Mouse (Mus musculus): ENCODE measurements around the gene Gm10428. TPM values are rescaled to one million over a fixed set of nuclear protein-coding genes. Genes with fewer than 3 reads are reported as not detected.

Gene Gm10428
- total RNA-seq, 2 experiments from 2014 or later: not detected

GRCm38 (mm10) chr11:62760755-62761457 is 8.0 kb downstream of the Gm10428 start:
- no peak for ATAC-seq (replicated peaks; ENCODE audit: low FRiP score, poor library complexity, severe bottlenecking)

- no peak for ATAC-seq (replicated peaks; ENCODE audit: low FRiP score, poor library complexity, severe bottlenecking)
Measured at GRCm38 (mm10) chr11:62776510-62776909, 23.6 kb downstream of the Gm10428 start.

GRCm38 (mm10) chr11:62788935-62789616 is 36.2 kb downstream of the Gm10428 start, which contains the start of gene Zfp286:
Gene Zfp286 (minus strand): TSS chr11:62789462.
- no peak for ATAC-seq (replicated peaks; ENCODE audit: low FRiP score, poor library complexity, severe bottlenecking)

GRCm38 (mm10) chr11:62789617-62789936 is 36.7 kb downstream of the Gm10428 start:
- no peak for ATAC-seq (replicated peaks; ENCODE audit: low FRiP score, poor library complexity, severe bottlenecking)

Other genes starting within 250 kb of the Gm10428 start
- gene Cenpv, start 213.8 kb upstream of the Gm10428 start, total RNA-seq (2015; ENCODE audit: low replicate concordance): 12.6 and 55.9 TPM in 2 replicates
- 18.4 and 28.8 TPM in 2 replicates for gene Cenpv, start 213.8 kb upstream of the Gm10428 start, total RNA-seq (2017; ENCODE audit: low replicate concordance)
- gene Ubb, start 201.9 kb upstream of the Gm10428 start, total RNA-seq (2015; ENCODE audit: low replicate concordance): 699 and 746 TPM in 2 replicates
- gene Ubb, start 201.9 kb upstream of the Gm10428 start, total RNA-seq (2017; ENCODE audit: low replicate concordance): 465 and 536 TPM in 2 replicates
- 7.6 and 18.9 TPM in 2 replicates for gene Trpv2, start 178.6 kb upstream of the Gm10428 start, total RNA-seq (2015; ENCODE audit: low replicate concordance)
- 7.0 and 7.8 TPM in 2 replicates for gene Trpv2, start 178.6 kb upstream of the Gm10428 start, total RNA-seq (2017; ENCODE audit: low replicate concordance)
- 2.9 TPM in 1 of 2 replicates, not detected in the other for gene Lrrc75a, start 104.6 kb upstream of the Gm10428 start, total RNA-seq (2015; ENCODE audit: low replicate concordance)
- 0.53 TPM in 1 of 2 replicates, not detected in the other for gene Lrrc75a, start 104.6 kb upstream of the Gm10428 start, total RNA-seq (2017; ENCODE audit: low replicate concordance)
- gene Mmgt2, start 104.4 kb upstream of the Gm10428 start, total RNA-seq (2015; ENCODE audit: low replicate concordance): 1.8 and 3.8 TPM in 2 replicates
- gene Mmgt2, start 104.4 kb upstream of the Gm10428 start, total RNA-seq (2017; ENCODE audit: low replicate concordance): 3.0 and 4.5 TPM in 2 replicates
- gene Zfp287, start 21.2 kb upstream of the Gm10428 start, total RNA-seq (2015; ENCODE audit: low replicate concordance): 0.42 TPM in 1 of 2 replicates, not detected in the other
- gene Zfp287, start 21.2 kb upstream of the Gm10428 start, total RNA-seq (2017; ENCODE audit: low replicate concordance): 0.26 and 0.83 TPM in 2 replicates
- gene Zfp286, start 36.4 kb downstream of the Gm10428 start, total RNA-seq (2015; ENCODE audit: low replicate concordance): not detected in 2 replicates
- not detected in 2 replicates for gene Zfp286, start 36.4 kb downstream of the Gm10428 start, total RNA-seq (2017; ENCODE audit: low replicate concordance)
- gene Trim16, start 67.1 kb downstream of the Gm10428 start, total RNA-seq (2015; ENCODE audit: low replicate concordance): 3.4 and 7.2 TPM in 2 replicates
- 3.2 and 5.1 TPM in 2 replicates for gene Trim16, start 67.1 kb downstream of the Gm10428 start, total RNA-seq (2017; ENCODE audit: low replicate concordance)
- gene Fbxw10, start 94.0 kb downstream of the Gm10428 start, total RNA-seq (2015; ENCODE audit: low replicate concordance): 0.72 TPM in 1 of 2 replicates, not detected in the other
- gene Fbxw10, start 94.0 kb downstream of the Gm10428 start, total RNA-seq (2017; ENCODE audit: low replicate concordance): 0.13 TPM in 1 of 2 replicates, not detected in the other
- 3.2 and 8.0 TPM in 2 replicates for gene Tvp23b, start 126.4 kb downstream of the Gm10428 start, total RNA-seq (2015; ENCODE audit: low replicate concordance)
- 2.2 and 5.9 TPM in 2 replicates for gene Tvp23b, start 126.4 kb downstream of the Gm10428 start, total RNA-seq (2017; ENCODE audit: low replicate concordance)
- gene Cdrt4, start 198.1 kb downstream of the Gm10428 start, total RNA-seq (2015; ENCODE audit: low replicate concordance): not detected in 2 replicates
- not detected in 2 replicates for gene Cdrt4, start 198.1 kb downstream of the Gm10428 start, total RNA-seq (2017; ENCODE audit: low replicate concordance)

Data from erythroid progenitor cell, adult 5-6 weeks (primary cell).